In the genomic region with DNA sequence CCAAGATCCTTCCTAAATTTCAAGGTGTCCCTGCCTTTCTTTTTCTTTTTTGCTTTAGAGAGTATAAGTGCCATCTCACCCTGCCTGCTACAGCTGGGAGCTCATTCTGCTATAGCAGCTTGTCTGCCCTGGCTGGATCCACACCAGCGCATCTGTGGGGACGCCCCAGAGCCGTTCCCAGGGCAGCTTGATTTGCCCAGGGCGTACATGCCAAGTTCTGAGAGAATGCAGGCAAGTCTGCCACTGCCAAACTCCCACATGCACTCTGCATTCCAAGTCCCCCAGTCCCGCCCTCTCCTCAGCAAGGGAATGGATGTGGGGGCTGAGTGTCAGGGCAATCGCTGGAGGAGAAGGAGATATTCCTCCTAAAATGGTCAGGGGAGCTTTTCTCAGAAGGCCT, we compare ENCODE assay signal across 8 mouse cellular contexts. TPM values are rescaled to one million over a fixed set of nuclear protein-coding genes. Genes with fewer than 3 reads are reported as not detected.
A peak's percentile ranks its signal among the peaks of the same experiment; 100 is the strongest.
DNase-seq lines count a peak whose midpoint lies in the region; ATAC-seq and TF ChIP-seq lines count a peak whose summit lies in the region.

No protein-coding gene starts in this region.

- 44% methylated on average over 6 of the region's 6 CpGs for WGBS in kidney, postnatal 0 days
- WGBS in hindbrain, postnatal 0 days, result 41% methylated on average over 6 of the region's 6 CpGs
- 56% methylated on average over 6 of the region's 6 CpGs for WGBS in liver, embryonic 12.5 days (ENCODE audit: insufficient replicate concordance)

- peaks cover 19% of the 10 kb centered on the region for H3K4me1 ChIP-seq in kidney, postnatal 0 days (replicated peaks; ENCODE audit: insufficient read depth, low read length)
- peaks cover 10% of the 10 kb centered on the region; the same call in 1 of the 2 replicates for H3K4me1 ChIP-seq in hindbrain, postnatal 0 days (ENCODE audit: insufficient read depth, low read length)
- H3K4me1 ChIP-seq in liver, embryonic 12.5 days, result no peaks in the 10 kb centered on the region

- no peaks in the 10 kb centered on the region for H3K9me3 ChIP-seq in kidney, postnatal 0 days (replicated peaks; ENCODE audit: low read length)
- no peaks in the 10 kb centered on the region for H3K9me3 ChIP-seq in hindbrain, postnatal 0 days (ENCODE audit: low read length)
- no peaks in the 10 kb centered on the region for H3K9me3 ChIP-seq in liver, embryonic 12.5 days (replicated peaks)

- H3K9ac ChIP-seq in kidney, postnatal 0 days (ENCODE audit: low read depth, low read length), result no peak overlapping the region
- no peak overlapping the region for H3K9ac ChIP-seq in hindbrain, postnatal 0 days (replicated peaks; ENCODE audit: low read length)
- H3K9ac ChIP-seq in liver, embryonic 12.5 days, result no peak overlapping the region

- H3K27ac ChIP-seq in kidney, postnatal 0 days, result peak overlapping the region; percentile 60; the same call in 1 of the 2 replicates
- H3K27ac ChIP-seq in hindbrain, postnatal 0 days, result no peak overlapping the region
- H3K27ac ChIP-seq in liver, embryonic 12.5 days, result no peak overlapping the region

- no peak overlapping the region for H3K4me3 ChIP-seq in kidney, postnatal 0 days (replicated peaks; ENCODE audit: low read depth, low read length)
- H3K4me3 ChIP-seq in hindbrain, postnatal 0 days (ENCODE audit: low read length), result no peak overlapping the region
- H3K4me3 ChIP-seq in liver, embryonic 12.5 days, result no peak overlapping the region

- DNase-seq in kidney, postnatal 0 days (ENCODE audit: low spot score), result peak; percentile 81
- no peak for DNase-seq in kidney, adult 8-10 months
- DNase-seq in frontal cortex, adult 2 months (ENCODE audit: extremely low spot score in 1 of 2, low spot score in 1 of 2), result peak; percentile 66 to 83
- DNase-seq in hindbrain, postnatal 0 days (ENCODE audit: low spot score), result peak; percentile 80
- peak; percentile 67 for DNase-seq in lung, postnatal 10 days
- no peak for DNase-seq in thymus, postnatal 25 days
- no peak for DNase-seq in embryo, embryonic 10.5 days (ENCODE audit: low spot score)

- ATAC-seq in kidney, postnatal 0 days (replicated peaks; ENCODE audit: low FRiP score, low read depth), result peak; percentile 50; the same call in 1 of the 2 replicates
- ATAC-seq in hindbrain, postnatal 0 days, result peak; percentile 88
- no peak for ATAC-seq in liver, embryonic 12.5 days

- no peaks in the 10 kb centered on the region for H3K36me3 ChIP-seq in kidney, postnatal 0 days (ENCODE audit: insufficient read depth, low read length)
- no peaks in the 10 kb centered on the region for H3K36me3 ChIP-seq in hindbrain, postnatal 0 days (ENCODE audit: insufficient read depth, low read length)
- no peaks in the 10 kb centered on the region for H3K36me3 ChIP-seq in liver, embryonic 12.5 days

- no peak for TF ChIP-seq CTCF in kidney, postnatal 0 days (IDR thresholded peaks at IDR 0.05; ENCODE audit: low read depth)
- TF ChIP-seq CTCF in hindbrain, postnatal 0 days (IDR thresholded peaks at IDR 0.05; ENCODE audit: low read depth), result no peak

- no peak overlapping the region for H3K4me2 ChIP-seq in kidney, postnatal 0 days (ENCODE audit: low read length)
- H3K4me2 ChIP-seq in hindbrain, postnatal 0 days (ENCODE audit: low read depth, low read length), result no peak overlapping the region
- no peak overlapping the region for H3K4me2 ChIP-seq in liver, embryonic 12.5 days

- H3K27me3 ChIP-seq in kidney, postnatal 0 days (ENCODE audit: insufficient read depth, low read length), result no peaks in the 10 kb centered on the region
- H3K27me3 ChIP-seq in hindbrain, postnatal 0 days (ENCODE audit: insufficient read depth, low read length), result no peaks in the 10 kb centered on the region
- H3K27me3 ChIP-seq in liver, embryonic 12.5 days (replicated peaks), result no peaks in the 10 kb centered on the region

RNA-seq across cellular contexts. Expression of a gene that starts 19.8 kb away (rescaled TPM):
- 46.5 and 51.7 TPM in 2 replicates for polyA plus RNA-seq in kidney, postnatal 0 days (2015; fragmentation: Nextera tagmentation; extraction: Ambion mirVana)
- polyA plus RNA-seq in frontal cortex, adult 2 months (2012; rRNA removed), result 9.3 and 13.5 TPM in 2 replicates
- 8.9 and 13.7 TPM in 2 replicates for total RNA-seq in hindbrain, postnatal 0 days (2014; rRNA removed)
- 3.1 and 3.7 TPM in 2 replicates for polyA plus RNA-seq in hindbrain, postnatal 0 days (2015; fragmentation: Nextera tagmentation; extraction: Ambion mirVana)
- polyA plus RNA-seq in liver, embryonic 12.5 days (2016; fragmentation: Nextera tagmentation; extraction: Ambion mirVana), result 0.14 and 0.33 TPM in 2 replicates

Comparison
In these comparisons a context has a peak if more than half of its experiments do, and no peak if none do; other contexts are left out.
1. DNase-seq: peak in kidney, postnatal 0 days (single experiment), frontal cortex, adult 2 months (2 of 2), hindbrain, postnatal 0 days (single experiment) and lung, postnatal 10 days (single experiment); none in kidney, adult 8-10 months (0 of 2), thymus, postnatal 25 days (single experiment) and embryo, embryonic 10.5 days (single experiment).